Mouse (Mus musculus) G1E (cell line): ENCODE data around the gene Gm45837.

Source experiments
- CTCF ChIP-seq: IDR thresholded peaks from 2 replicates; pipeline ENCODE4 v1.5.1; 2012; ENCODE audit warnings: low read depth, low read length, inconsistent platforms, mixed read lengths
- GATA1 ChIP-seq: IDR thresholded peaks from 2 replicates; pipeline ENCODE4 v1.6.1; 2012; ENCODE audit warnings: borderline replicate concordance, low read length, inconsistent platforms, mixed read lengths
- TAL1 ChIP-seq: conservative IDR thresholded peaks from 2 replicates; pipeline ENCODE4 v1.6.1; 2012; ENCODE audit warnings: low read depth, low read length, inconsistent platforms, mixed read lengths

DNA sequence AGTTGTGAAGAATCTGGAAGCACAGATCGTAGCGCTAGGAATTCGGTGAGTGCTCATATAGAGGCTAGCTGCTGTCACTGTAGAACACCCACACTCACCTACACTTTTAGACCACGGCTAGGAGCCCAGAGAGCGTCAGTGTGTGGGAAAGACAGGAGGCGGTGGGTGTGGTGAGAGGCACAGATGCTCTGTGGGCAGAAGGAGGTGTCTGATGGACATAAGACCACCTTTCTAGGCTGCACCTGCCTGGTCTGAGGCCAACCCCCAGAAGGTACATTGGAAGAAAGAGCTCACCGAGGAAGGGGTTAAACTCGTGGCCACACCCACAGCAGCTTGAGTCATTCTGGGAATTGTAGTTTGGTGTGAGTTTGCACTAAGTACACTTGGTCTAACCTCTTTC lies 16.0 kb downstream of the Gm45837 start:
- TF ChIP-seq CTCF (no peak), GATA1 (no peak), TAL1 (no peak)
